Comparison of ENCODE assay signal across 15 mouse cellular contexts in genomic region chr16:90833041-90833791, GRCm38 (mm10). TPM values are rescaled to one million over a fixed set of nuclear protein-coding genes. Genes with fewer than 3 reads are reported as not detected.
A peak's percentile ranks its signal among the peaks of the same experiment; 100 is the strongest.
DNase-seq lines count a peak whose midpoint lies in the region; ATAC-seq and TF ChIP-seq lines count a peak whose summit lies in the region.
"Had no signal": no experiment of that assay in that cellular context is flagged by ENCODE, and none has a peak within 500 bp of the region (broad histone marks: within the 10 kb centered on the region; RNA-seq: fewer than 3 reads in every experiment).

No protein-coding gene starts in this region.

- no peak overlapping the region for H3K4me3 ChIP-seq in forebrain, embryonic 12.5 days (replicated peaks)
- no peak overlapping the region for H3K4me3 ChIP-seq in forebrain, embryonic 11.5 days (ENCODE audit: low read depth, low read length)
- H3K4me3 ChIP-seq in kidney, postnatal 0 days (replicated peaks; ENCODE audit: low read depth, low read length), result no peak overlapping the region
- no peak overlapping the region for H3K4me3 ChIP-seq in hindbrain, embryonic 15.5 days
- H3K4me3 ChIP-seq: midbrain, embryonic 12.5 days; stomach, embryonic 15.5 days had no signal

- H3K27me3 ChIP-seq in forebrain, embryonic 12.5 days, result peaks cover 65% of the 10 kb centered on the region
- peaks cover 37% of the 10 kb centered on the region for H3K27me3 ChIP-seq in forebrain, embryonic 11.5 days (ENCODE audit: control insufficient read depth, insufficient read depth, low read length)
- 0 out of 2 replicates have a peak, but pooled peaks cover 4% of the 10 kb centered on the region for H3K27me3 ChIP-seq in kidney, postnatal 0 days (ENCODE audit: insufficient read depth, low read length)
- peaks cover 18% of the 10 kb centered on the region for H3K27me3 ChIP-seq in hindbrain, embryonic 15.5 days

- peaks cover 46% of the 10 kb centered on the region for H3K4me1 ChIP-seq in forebrain, embryonic 12.5 days
- peaks cover 21% of the 10 kb centered on the region for H3K4me1 ChIP-seq in forebrain, embryonic 11.5 days (replicated peaks; ENCODE audit: control insufficient read depth, insufficient read depth, low read length)
- H3K4me1 ChIP-seq in kidney, postnatal 0 days (replicated peaks; ENCODE audit: insufficient read depth, low read length), result peaks cover 13% of the 10 kb centered on the region; the same call in 1 of the 2 replicates
- H3K4me1 ChIP-seq in hindbrain, embryonic 15.5 days (replicated peaks), result peaks cover 43% of the 10 kb centered on the region

- H3K4me2 ChIP-seq in forebrain, embryonic 12.5 days, result peak overlapping the region; percentile 2; the same call in 1 of the 2 replicates
- H3K4me2 ChIP-seq in forebrain, embryonic 11.5 days (ENCODE audit: low read depth, low read length, severe bottlenecking), result no peak overlapping the region
- no peak overlapping the region for H3K4me2 ChIP-seq in kidney, postnatal 0 days (ENCODE audit: low read length)
- peak overlapping the region; percentile 8; the same call in 1 of the 2 replicates for H3K4me2 ChIP-seq in hindbrain, embryonic 15.5 days
- H3K4me2 ChIP-seq: stomach, embryonic 15.5 days had no signal

- no peak for DNase-seq in forebrain, embryonic 11.5 days (ENCODE audit: low spot score)
- peak; percentile 66 for DNase-seq in kidney, postnatal 0 days (ENCODE audit: low spot score)
- no peak for DNase-seq in kidney, postnatal 10 days
- peak; percentile 33 for DNase-seq in brain, adult 2 months (ENCODE audit: low read depth, low spot score)
- DNase-seq in Muller cell, postnatal 12 days (ENCODE audit: inconsistent ontology term), result no peak
- DNase-seq: kidney, adult 11 months; liver, postnatal 0 days; right cerebral cortex, postnatal 4 days; thymus, postnatal 36 days had no signal

- H3K9me3 ChIP-seq in forebrain, embryonic 12.5 days, result no peaks in the 10 kb centered on the region
- no peaks in the 10 kb centered on the region for H3K9me3 ChIP-seq in forebrain, embryonic 11.5 days (ENCODE audit: control insufficient read depth, low read length)
- H3K9me3 ChIP-seq in kidney, postnatal 0 days (replicated peaks; ENCODE audit: low read length), result no peaks in the 10 kb centered on the region
- no peaks in the 10 kb centered on the region for H3K9me3 ChIP-seq in hindbrain, embryonic 15.5 days
- H3K9me3 ChIP-seq: midbrain, embryonic 12.5 days; stomach, embryonic 15.5 days had no signal

- WGBS in forebrain, embryonic 12.5 days, result 29% methylated on average over 9 of the region's 9 CpGs
- 30% methylated on average over 9 of the region's 9 CpGs for WGBS in forebrain, embryonic 11.5 days
- 39% methylated on average over 9 of the region's 9 CpGs for WGBS in kidney, postnatal 0 days
- WGBS in hindbrain, embryonic 15.5 days, result 18% methylated on average over 9 of the region's 9 CpGs

- ATAC-seq in forebrain, embryonic 12.5 days (ENCODE audit: low FRiP score), result no peak
- no peak for ATAC-seq in forebrain, embryonic 11.5 days (replicated peaks; ENCODE audit: low FRiP score)
- ATAC-seq in kidney, postnatal 0 days (replicated peaks; ENCODE audit: low FRiP score, low read depth), result no peak
- no peak for ATAC-seq in hindbrain, embryonic 15.5 days (ENCODE audit: low FRiP score, low read depth)
- ATAC-seq in monocyte, adult 5-6 weeks (replicated peaks; ENCODE audit: insufficient number of reproducible peaks, low FRiP score, low TSS enrichment, poor library complexity, severe bottlenecking), result no peak
- ATAC-seq: liver, postnatal 0 days had no signal

- peak overlapping the region; percentile 9 for H3K27ac ChIP-seq in forebrain, embryonic 12.5 days
- H3K27ac ChIP-seq in forebrain, embryonic 11.5 days (ENCODE audit: low read depth, low read length), result no peak overlapping the region
- H3K27ac ChIP-seq in kidney, postnatal 0 days, result no peak overlapping the region
- H3K27ac ChIP-seq in hindbrain, embryonic 15.5 days (replicated peaks), result no peak overlapping the region
- H3K27ac ChIP-seq: midbrain, embryonic 12.5 days; stomach, embryonic 15.5 days had no signal

- H3K9ac ChIP-seq in forebrain, embryonic 12.5 days, result no peak overlapping the region
- H3K9ac ChIP-seq in forebrain, embryonic 11.5 days (ENCODE audit: low read length), result no peak overlapping the region
- no peak overlapping the region for H3K9ac ChIP-seq in kidney, postnatal 0 days (ENCODE audit: low read depth, low read length)
- no peak overlapping the region for H3K9ac ChIP-seq in hindbrain, embryonic 15.5 days
- H3K9ac ChIP-seq: liver, postnatal 0 days; midbrain, embryonic 12.5 days; stomach, embryonic 15.5 days had no signal

- no peaks in the 10 kb centered on the region for H3K36me3 ChIP-seq in forebrain, embryonic 12.5 days (replicated peaks)
- H3K36me3 ChIP-seq in forebrain, embryonic 11.5 days (ENCODE audit: control insufficient read depth, insufficient read depth, low read length), result no peaks in the 10 kb centered on the region
- no peaks in the 10 kb centered on the region for H3K36me3 ChIP-seq in kidney, postnatal 0 days (ENCODE audit: insufficient read depth, low read length)
- no peaks in the 10 kb centered on the region for H3K36me3 ChIP-seq in hindbrain, embryonic 15.5 days
- H3K36me3 ChIP-seq: midbrain, embryonic 12.5 days; stomach, embryonic 15.5 days had no signal

- peak; percentile 55 for TF ChIP-seq CTCF in kidney, postnatal 0 days (IDR thresholded peaks at IDR 0.05; ENCODE audit: low read depth)

RNA-seq across cellular contexts. Expression of gene Eva1c, which starts 6.7 kb away (rescaled TPM):
- 2.6 and 3.6 TPM in 2 replicates for polyA plus RNA-seq in forebrain, embryonic 12.5 days (2016; fragmentation: Nextera tagmentation; extraction: Ambion mirVana)
- 1.6 and 1.9 TPM in 2 replicates for polyA plus RNA-seq in forebrain, embryonic 11.5 days (2014; fragmentation: Nextera tagmentation; extraction: Ambion mirVana)
- 1.0 and 1.2 TPM in 2 replicates for polyA plus RNA-seq in kidney, postnatal 0 days (2015; fragmentation: Nextera tagmentation; extraction: Ambion mirVana)
- polyA plus RNA-seq in hindbrain, embryonic 15.5 days (2015; fragmentation: Nextera tagmentation; extraction: Ambion mirVana), result 2.8 and 4.5 TPM in 2 replicates
- not detected in 3 replicates for total RNA-seq in monocyte, adult 5-6 weeks (2017)
- total RNA-seq: granulocyte monocyte progenitor cell, adult 5-6 weeks had no signal

RNA-seq across cellular contexts. Expression of gene Urb1, which starts 23.0 kb away (rescaled TPM):
- polyA plus RNA-seq in forebrain, embryonic 12.5 days (2016; fragmentation: Nextera tagmentation; extraction: Ambion mirVana), result 13.6 and 13.9 TPM in 2 replicates
- polyA plus RNA-seq in forebrain, embryonic 11.5 days (2014; fragmentation: Nextera tagmentation; extraction: Ambion mirVana), result 14.3 and 15.6 TPM in 2 replicates
- 4.2 and 5.1 TPM in 2 replicates for polyA plus RNA-seq in kidney, postnatal 0 days (2015; fragmentation: Nextera tagmentation; extraction: Ambion mirVana)
- 9.3 and 9.6 TPM in 2 replicates for polyA plus RNA-seq in hindbrain, embryonic 15.5 days (2015; fragmentation: Nextera tagmentation; extraction: Ambion mirVana)
- 3.9 to 6.8 TPM (median 4.9 TPM) in 3 replicates for total RNA-seq in monocyte, adult 5-6 weeks (2017)

Comparison
In these comparisons a context has a peak if more than half of its experiments do, and no peak if none do; other contexts are left out.
1. H3K4me2 ChIP-seq: peak in forebrain, embryonic 12.5 days (single experiment) and hindbrain, embryonic 15.5 days (single experiment); none in forebrain, embryonic 11.5 days (single experiment) and kidney, postnatal 0 days (single experiment).
2. DNase-seq: peak in kidney, postnatal 0 days (single experiment) and brain, adult 2 months (single experiment); none in forebrain, embryonic 11.5 days (single experiment), kidney, postnatal 10 days (single experiment) and Muller cell, postnatal 12 days (single experiment).